Mouse (Mus musculus): ENCODE results near the gene Rin2.

GRCm38 (mm10) chr2:145874879-145875482, 200.0 kb downstream of the Rin2 start:
- TF ChIP-seq EP300 (IDR thresholded peaks at IDR 0.05; ENCODE audit: low read depth) (no peak), CTCF (IDR thresholded peaks at IDR 0.05; ENCODE audit: low read depth) (no peak)
